Mouse (Mus musculus) neutrophil, adult 65 days (primary cell): ENCODE results near the gene Uvssa. TPM values are rescaled to one million over a fixed set of nuclear protein-coding genes. Genes with fewer than 3 reads are reported as not detected.

Experiments
- total RNA-seq: library from RNA; stranded (reverse); gene quantifications from 2 replicates; pipeline ENCODE4 v1.2.4, GENCODE M21; 2023

The Uvssa gene
- 11.4 and 16.7 TPM in 2 replicates for total RNA-seq

GRCm38 (mm10) chr5:33378302-33378854, at the start of gene Uvssa:
Uvssa (plus strand) TSS chr5:33378549.

GRCm38 (mm10) chr5:33335273-33335976, 42.9 kb upstream of the Uvssa start, which contains the start of gene Maea:
Maea (plus strand) TSS chr5:33335509.

GRCm38 (mm10) chr5:33433201-33434138, 55.1 kb downstream of the Uvssa start, which contains the start of gene Nkx1-1:
Nkx1-1 (minus strand) TSS chr5:33433976.

Other genes with a start within 250 kb of the Uvssa start
- gene Spon2, start 160.1 kb upstream of the Uvssa start, total RNA-seq = 0.76 TPM in 1 of 2 replicates, not detected in the other
- 149 and 168 TPM in 2 replicates for gene Ctbp1, start 103.6 kb upstream of the Uvssa start, total RNA-seq
- gene Maea, start 43.0 kb upstream of the Uvssa start, total RNA-seq = 123 and 141 TPM in 2 replicates
- not detected in 2 replicates for gene Nkx1-1, start 55.4 kb downstream of the Uvssa start, total RNA-seq